Mouse (Mus musculus): ENCODE results near the gene Cfdp1.

The Cfdp1 gene

GRCm38 (mm10) chr8:111740994-111741393 lies 113.1 kb downstream of the Cfdp1 start:
- DNase-seq (ENCODE audit: low spot score in 2 of 2): no peak

DNA sequence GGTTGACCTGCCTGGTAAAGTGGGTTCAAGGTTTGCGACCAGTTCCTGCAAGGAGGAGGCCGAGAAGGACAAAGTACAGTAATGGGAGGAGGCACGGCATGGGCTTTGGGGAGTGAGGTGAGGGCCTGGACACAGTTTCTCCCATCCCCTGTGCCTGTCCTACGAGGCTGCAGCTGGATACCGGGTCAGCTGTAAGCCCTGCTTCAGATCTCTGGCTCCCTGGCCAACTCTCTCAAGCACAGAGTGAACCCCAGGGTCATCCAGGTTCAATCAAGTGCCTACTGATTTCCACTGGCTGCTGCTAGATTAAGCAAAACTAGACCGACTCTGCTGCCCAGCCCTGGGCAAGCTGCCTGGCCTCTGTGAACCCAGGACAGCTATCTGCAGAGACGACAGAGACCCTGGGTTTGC lies 113.8 kb downstream of the Cfdp1 start:
- DNase-seq (ENCODE audit: low spot score in 2 of 2): no peak

GRCm38 (mm10) chr8:111739604-111740003 lies 114.5 kb downstream of the Cfdp1 start:
- no peak for DNase-seq (ENCODE audit: low spot score in 2 of 2)

GRCm38 (mm10) chr8:111738867-111739266 lies 115.2 kb downstream of the Cfdp1 start:
- no peak for DNase-seq (ENCODE audit: low spot score in 2 of 2)

- DNase-seq (ENCODE audit: low spot score in 2 of 2): no peak
These were observed 117.8 kb downstream of the Cfdp1 start for GRCm38 (mm10) chr8:111736321-111736720.

DNA sequence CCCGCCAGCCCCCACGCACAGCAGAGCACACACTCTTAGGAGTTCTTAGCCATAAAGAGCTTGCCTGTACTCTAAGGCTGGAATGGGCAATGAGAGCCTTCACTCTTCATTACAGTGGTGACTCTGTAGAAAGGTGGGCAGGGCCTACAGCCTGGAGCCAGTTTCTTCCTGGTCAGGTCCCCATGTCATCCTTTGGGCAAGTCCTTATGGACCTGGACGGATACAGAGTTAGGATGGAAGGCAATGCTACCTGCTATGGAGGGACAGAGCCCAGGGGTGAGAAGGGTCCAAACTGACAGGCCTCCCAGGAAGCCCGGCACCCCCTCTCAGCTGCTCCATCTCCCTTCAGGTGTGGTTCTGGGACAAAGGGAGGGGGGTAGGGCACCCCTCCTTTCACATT lies 118.3 kb downstream of the Cfdp1 start:
- no peak for DNase-seq (ENCODE audit: low spot score in 2 of 2)

DNA sequence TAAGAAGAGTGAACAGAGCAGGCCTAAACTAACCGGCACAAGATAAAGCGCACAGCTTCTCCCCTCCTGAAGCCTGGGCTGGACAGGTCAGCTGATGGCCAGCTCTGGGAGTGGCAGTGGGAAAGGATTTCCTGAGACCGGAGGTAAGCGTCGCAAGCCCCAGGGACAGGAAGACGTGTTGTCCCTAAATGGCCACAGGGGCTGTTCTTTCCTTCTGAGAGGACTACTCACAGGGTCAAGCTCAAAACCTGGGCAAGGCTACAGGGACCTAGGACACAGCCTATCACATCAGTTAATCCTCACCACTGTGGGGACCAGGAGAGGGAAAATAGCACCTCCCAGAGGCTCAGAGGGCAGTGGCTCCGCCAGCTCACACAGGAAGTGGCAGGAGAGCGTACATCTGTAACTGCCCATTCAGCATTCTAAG lies 118.7 kb downstream of the Cfdp1 start:
- DNase-seq (ENCODE audit: low spot score in 2 of 2): no peak

- DNase-seq (ENCODE audit: low spot score in 2 of 2): no peak
These were observed 119.7 kb downstream of the Cfdp1 start for GRCm38 (mm10) chr8:111734244-111734960.

- no peak for DNase-seq (ENCODE audit: low spot score in 2 of 2)
These were observed 120.4 kb downstream of the Cfdp1 start for GRCm38 (mm10) chr8:111733581-111734243.

- DNase-seq (ENCODE audit: low spot score in 2 of 2): no peak
These were observed 121.5 kb downstream of the Cfdp1 start for GRCm38 (mm10) chr8:111732406-111733085.

GRCm38 (mm10) chr8:111732004-111732403 lies 122.1 kb downstream of the Cfdp1 start:
- peak; percentile 86 for DNase-seq (ENCODE audit: low spot score in 2 of 2)

DNA sequence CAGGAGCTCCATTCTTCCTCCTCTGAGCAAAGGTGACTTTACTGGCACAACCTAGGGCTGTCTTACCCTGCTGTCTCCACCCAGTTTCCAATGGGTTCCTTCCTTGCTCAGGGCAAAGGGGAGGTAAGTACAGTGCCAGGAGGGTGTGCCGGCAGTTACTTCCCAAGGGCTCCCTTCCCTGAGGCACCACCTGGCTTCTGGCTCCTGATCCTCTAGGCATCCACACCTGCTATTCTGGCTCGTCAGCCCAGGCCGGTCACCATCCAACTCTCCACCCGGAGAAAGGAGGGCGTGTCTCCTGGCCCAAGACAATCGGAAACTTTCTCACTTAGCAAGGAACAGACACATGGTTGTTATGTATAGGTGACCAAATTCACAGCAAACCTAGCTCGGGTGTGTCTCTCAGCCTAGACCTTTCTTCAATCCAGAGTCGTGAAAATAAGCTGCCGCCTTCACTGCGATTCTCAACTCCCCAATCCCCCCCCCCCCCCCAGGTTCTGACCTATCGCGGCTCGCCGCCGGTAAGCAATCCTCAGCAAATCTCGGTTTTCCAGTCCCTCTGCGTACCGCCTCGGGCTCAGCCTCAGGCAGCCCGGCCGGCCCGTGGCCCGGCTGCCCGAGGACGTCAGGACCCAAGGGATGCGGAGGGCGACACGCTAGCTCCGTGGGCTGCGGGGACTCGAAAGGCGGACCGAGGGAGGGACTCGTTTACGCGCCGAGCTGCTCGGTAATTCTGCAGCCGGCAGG lies 122.7 kb downstream of the Cfdp1 start:
- DNase-seq (ENCODE audit: low spot score in 2 of 2): no peak

DNA sequence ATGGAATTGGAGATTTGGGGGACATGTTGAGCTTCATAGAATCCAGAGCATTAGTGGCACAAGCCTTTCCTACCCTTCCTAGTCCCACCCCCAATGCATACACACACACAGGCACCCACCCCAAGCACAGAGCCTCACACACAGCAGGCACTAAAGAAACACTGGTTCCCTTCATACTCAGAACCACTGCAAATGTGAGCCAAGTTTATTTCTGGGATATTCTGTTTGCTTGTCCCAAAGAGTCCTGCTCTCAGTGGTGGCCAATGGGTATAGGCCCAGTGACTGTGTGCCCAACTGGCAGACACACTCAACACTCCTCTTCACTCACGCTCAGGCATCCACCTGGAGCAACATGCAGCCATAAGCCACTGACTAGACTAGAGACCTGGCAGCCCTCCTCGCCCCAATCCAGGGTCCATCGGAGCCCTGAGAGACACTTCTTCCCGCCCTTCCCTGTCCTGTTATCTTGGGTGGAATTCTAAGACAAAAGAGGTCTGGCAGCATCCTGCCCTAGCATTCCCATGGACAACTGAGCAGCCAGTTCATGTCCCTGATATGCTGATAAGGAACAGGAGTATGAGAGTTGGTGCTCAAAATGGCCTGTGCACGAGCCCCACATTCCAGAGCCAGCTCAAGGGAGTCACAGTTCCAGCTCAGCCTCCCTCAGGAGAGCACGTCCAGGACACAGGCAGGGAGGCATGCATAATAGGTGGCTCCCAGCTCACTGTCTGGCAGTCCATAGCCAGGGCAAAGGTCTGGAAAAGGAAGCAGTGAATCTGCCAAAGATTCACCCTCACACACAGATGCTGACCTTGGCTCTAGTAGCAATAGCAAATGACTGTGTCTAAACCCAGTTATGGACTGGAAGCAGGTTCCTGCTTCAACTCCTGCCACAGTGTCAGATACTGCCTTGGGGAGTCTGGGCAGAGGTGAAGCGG lies 124.6 kb downstream of the Cfdp1 start:
- DNase-seq (ENCODE audit: low spot score in 2 of 2): no peak

DNA sequence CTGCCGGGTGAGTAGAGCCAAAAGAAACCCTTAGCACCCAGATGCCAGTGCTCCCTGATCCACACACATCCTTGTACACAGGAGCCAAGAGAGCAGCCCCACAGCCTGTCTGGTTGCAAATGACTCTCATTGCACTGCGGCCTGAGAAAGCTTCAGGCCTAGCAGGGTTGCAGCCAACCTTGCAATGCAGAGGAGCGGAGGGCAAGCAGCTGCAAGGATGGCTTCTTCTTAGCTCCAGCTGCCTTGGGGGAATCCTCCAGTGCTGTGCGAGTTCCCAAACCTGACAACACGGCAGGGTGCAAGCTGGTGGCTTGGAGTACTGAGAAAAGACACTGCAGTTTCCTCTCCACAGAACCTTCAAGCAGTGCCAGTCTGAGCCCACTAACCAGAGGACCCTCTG lies 125.6 kb downstream of the Cfdp1 start:
- DNase-seq (ENCODE audit: low spot score in 2 of 2): no peak

DNA sequence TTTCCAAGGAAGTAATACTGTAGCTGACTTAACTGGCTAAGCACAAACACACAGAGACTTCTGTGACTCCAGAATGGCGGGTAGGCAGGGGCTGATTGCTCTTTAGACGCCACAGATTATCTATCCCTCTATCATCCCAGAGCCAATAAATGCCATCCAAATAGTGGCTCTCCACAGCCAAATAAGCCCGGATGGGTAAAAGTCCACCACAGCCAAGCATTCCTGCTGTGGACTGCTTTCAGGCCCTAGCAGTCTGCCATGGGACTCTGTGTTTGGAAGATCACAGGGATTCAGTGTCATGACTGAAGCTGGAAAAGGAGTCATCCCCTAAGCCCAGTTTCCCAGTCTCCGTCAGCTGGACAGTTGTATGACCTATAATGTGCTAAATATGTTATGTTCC lies 126.5 kb downstream of the Cfdp1 start:
- no peak for DNase-seq (ENCODE audit: low spot score in 2 of 2)

- DNase-seq (ENCODE audit: low spot score in 2 of 2): peak; percentile 57 to 72
These were observed 127.8 kb downstream of the Cfdp1 start for GRCm38 (mm10) chr8:111726102-111726900.

DNA sequence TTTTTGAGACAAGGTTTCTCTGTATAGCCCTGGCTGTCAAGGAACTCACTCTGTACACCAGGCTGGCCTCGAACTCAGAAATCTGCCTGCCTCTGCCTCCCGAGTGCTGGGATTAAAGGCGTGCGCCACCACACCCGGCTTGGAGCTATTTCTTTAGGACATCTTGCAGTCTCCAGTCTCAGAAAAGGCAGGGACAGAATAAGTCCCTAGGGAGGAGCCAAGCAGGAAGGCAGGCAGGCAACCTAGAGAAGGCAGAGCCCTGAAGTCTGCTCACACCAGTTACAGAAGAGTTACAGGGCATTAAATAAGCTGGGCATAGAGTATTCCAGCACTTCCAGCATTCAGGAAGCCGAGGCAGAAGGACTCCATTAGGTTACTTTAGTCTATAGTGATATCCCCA lies 128.8 kb downstream of the Cfdp1 start:
- no peak for DNase-seq (ENCODE audit: low spot score in 2 of 2)

- DNase-seq (ENCODE audit: low spot score in 2 of 2): no peak
These were observed 134.0 kb downstream of the Cfdp1 start for GRCm38 (mm10) chr8:111720115-111720544.

- no peak for DNase-seq (ENCODE audit: low spot score in 2 of 2)
These were observed 135.2 kb downstream of the Cfdp1 start for GRCm38 (mm10) chr8:111718937-111719336.

Measured in natural killer cell, adult 2 months (primary cell).